Mouse (Mus musculus): ENCODE results near the gene Lypla2.
"Not testable (repeated sequence)": the region's sequence is repeated elsewhere in the genome, so short reads cannot be mapped to it uniquely, and the experiment has no call there.

The Lypla2 gene

DNA sequence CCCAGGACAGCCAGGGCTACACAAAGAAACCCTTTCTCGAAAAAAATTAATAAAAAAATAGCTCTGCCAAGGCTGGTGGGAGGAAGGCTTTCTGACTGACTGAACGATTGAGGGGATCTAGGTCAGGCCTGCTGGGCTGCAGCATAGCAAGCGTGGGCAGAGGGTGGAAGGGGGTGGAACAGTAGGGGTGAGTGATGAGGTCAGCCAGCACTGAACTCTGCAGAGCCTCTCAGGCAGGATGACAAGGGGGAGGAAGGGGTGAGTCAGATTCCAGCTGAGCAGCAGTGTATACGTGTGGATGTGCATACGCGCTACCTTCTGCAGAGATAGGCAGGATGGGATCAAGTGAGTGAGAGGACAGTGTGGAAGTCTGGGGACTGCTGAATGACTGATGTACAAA is 22.5 kb downstream of the Lypla2 start:
- DNase-seq (ENCODE audit: low read depth, low spot score): no peak

DNA sequence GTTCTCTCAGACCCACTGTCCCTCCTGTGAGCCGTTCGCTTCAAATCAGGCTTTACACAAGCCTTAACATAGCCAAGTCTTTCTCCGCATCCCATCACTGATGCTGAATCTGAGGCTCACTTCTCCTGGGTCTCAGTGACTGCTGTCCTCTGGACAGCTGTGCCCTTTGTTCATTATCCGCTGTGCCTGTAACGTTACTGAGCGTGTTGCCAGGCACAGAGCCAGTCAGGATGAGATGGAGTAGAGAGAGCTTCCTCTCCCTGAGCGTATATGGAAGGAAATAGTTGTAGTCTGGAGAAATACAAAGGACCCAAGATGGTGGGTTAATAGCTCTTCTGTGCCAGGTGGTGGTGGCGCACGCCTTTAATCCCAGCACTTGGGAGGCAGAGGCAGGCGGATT is 23.0 kb downstream of the Lypla2 start:
- DNase-seq (ENCODE audit: low read depth, low spot score): no peak

DNA sequence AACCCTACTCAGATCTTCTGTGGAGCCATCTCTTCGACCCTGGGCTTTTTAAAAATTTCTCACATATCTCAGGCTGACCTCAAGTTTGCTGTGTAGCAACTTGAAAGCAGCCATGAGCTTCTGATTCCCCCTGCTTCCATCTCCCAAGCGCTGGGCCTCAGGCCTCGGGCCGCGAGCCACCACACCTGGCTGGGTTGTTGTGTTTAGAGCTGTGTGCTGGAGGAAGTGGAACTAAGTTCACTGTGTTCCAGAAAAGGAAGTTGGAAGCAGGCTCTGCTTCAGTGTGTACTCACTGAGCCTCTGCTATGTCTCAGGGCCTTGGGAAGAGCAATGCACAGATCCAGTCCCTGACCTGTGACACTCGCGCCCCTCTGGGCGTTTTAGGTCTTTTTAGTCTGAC is 24.3 kb downstream of the Lypla2 start:
- no peak for DNase-seq (ENCODE audit: low read depth, low spot score)

DNA sequence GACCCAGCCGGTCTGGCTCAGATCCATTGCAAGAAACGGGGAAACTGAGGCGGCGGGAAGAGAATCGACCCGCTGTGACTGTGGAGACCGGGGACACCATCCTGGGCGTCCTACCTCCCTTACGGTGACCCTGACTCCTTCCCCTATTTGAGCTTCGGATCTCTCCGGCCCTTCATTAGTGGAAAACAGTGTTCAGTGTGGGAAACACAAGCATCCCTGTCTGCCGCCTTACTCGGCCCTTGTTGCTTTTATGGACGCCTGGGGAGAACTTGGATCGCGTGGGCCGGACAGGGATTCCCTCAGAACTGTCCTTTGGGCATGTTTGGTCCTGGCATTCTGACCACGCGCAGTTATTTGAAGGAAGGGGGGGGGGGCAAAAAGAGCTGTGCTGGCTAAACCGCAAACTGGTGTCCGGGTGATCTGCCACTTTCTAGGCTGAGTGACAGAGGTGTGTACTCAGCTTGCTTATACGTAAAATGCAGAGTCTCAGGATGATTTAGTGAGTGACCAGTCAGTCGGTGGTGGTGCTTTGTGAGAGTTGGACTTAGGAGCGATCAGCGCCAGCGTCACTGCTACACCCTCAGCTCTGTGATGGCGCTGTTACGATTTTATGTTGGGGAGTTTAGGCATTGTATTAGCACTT is 25.6 kb downstream of the Lypla2 start:
- DNase-seq (ENCODE audit: low read depth, low spot score): no peak

DNA sequence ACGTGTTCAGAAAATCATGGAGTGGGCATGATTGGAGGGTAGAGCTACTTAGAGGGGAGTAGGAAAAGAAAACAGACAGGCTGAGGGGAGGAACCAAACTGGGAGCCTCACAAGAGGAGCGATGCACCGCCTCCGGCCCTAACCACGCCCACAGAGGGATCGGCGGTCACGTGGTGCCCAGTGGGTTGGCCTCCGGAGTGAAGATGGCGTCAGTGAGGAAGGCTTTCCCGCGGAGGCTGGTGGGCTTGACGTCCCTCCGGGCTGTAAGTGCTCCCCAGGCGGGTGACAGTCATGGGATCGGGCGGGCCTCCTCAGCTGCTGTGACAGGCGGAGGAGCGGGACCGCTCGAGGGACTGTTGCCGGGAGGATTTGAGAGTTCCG is 26.2 kb downstream of the Lypla2 start, which contains the start of gene Hmgcl:
Gene Hmgcl, plus strand, starts transcription at position 171 of the 381 bp plus-strand sequence.
- DNase-seq (ENCODE audit: low read depth, low spot score): peak; percentile 87

DNA sequence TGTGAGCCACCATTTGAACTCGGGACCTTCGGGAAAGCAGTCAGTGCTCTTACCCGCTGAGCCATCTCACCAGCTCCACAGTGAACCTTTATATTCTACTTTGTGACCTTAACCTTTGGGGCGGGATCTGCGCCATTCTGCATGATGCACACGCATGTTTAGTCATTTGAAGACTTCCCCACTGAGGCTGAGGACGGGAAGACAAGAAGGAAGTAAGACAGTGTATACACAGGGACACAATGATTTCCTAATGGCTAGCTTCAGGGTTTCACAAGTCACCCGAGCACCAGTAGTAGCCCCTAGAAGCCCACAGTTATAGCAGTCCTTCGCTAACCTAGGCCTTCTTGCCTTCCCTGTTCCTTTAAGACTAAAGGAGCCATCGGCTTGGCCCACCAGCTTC is 26.7 kb downstream of the Lypla2 start:
- no peak for DNase-seq (ENCODE audit: low read depth, low spot score)

DNA sequence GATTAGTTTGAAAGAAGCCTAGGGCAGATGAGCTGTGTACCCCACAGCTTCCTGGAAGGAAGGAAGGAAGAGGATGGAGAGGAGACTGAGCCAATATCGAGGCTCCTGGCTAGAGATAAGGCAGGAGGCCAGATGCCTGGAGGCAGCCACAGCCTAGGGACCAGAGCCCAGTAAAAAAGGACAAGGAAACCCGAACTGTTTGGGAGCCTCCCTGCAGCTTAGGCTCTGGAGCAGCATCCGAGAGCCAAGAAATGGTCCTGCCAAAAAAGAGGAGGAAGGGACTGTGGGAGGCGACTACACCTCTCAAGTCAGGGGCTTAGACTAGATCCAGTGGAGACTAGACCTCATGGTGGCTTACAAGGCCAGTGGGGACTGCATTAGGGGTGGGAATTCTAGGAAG is 29.0 kb downstream of the Lypla2 start:
- peak; percentile 58 for DNase-seq (ENCODE audit: low read depth, low spot score)

DNA sequence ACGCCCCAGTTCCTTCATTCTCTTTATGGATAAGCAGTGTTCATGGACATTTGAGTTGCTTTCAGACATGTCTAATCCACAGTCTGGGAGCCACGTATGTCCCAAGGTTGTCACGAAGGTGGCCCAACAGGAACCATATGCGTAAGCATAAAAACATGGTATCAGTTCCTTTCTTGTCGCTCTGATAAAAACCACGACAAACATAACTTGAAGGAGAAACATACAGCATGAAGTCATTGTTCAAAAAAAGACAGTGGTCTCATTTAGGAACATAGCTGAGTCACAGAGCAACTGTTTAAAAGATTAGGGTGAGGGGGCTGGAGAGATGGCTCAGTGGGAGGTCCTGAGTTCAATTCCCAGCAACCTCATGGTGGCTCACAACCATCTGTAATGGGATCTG is 30.2 kb downstream of the Lypla2 start:
- no peak for DNase-seq (ENCODE audit: low read depth, low spot score)

DNA sequence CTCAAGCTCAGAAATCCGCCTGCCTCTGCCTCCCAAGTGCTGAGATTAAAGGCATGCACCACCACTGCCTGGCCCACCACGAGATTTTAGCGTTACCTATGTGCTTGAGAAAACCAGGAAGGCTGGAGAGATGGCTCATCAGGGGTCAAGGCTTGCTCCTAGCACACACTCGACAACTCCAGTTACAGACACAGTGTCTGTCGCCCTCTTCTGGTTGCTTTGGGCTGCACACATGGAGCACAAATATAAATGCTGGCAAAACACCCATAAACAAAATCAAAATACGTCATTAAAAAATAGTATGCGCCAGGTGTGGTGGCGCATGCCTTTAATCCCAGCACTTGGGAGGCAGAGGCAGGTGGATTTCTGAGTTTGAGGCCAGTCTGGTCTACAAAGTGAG is 31.4 kb downstream of the Lypla2 start:
- not testable (repeated sequence) for DNase-seq (ENCODE audit: low read depth, low spot score)

DNA sequence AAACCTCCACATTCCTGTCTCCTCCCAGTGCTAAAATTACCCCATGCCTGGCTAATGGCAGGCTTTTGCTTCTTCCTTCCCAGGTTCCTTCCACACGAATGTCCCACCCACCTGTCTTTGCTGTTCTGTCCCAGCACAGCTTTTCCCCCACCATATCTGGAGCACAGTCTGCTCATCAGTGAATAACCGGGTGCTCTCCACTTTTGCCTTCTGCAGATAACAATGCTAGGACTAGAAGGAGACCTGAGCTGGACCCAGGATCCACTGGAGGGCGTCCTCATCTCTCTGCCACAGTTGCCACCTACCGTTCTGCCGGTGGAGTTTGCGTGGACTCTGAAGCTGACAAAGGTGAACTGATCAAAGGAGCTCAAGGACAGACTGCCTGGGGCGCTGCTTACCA is 33.6 kb downstream of the Lypla2 start:
- DNase-seq (ENCODE audit: low read depth, low spot score): no peak

DNA sequence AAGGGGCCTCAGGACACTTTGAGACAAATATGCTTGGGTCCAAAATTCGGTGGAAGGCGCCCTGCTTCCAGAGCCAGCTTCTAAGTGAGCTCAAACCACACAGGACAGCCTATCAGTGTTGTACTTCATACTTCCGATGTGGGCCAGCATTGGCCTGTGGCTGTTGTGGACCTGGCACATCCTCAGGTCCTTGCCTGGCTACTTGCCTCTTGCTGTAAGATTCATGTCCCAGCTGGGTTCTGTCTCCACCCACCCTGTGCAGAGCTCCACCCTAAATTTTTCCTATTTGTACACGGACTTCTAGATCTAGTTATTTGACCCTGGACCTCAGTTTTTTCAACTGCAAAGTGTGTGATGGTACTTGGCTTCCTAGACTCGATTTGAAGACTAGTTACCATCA is 36.9 kb downstream of the Lypla2 start:
- DNase-seq (ENCODE audit: low read depth, low spot score): peak; percentile 53

DNA sequence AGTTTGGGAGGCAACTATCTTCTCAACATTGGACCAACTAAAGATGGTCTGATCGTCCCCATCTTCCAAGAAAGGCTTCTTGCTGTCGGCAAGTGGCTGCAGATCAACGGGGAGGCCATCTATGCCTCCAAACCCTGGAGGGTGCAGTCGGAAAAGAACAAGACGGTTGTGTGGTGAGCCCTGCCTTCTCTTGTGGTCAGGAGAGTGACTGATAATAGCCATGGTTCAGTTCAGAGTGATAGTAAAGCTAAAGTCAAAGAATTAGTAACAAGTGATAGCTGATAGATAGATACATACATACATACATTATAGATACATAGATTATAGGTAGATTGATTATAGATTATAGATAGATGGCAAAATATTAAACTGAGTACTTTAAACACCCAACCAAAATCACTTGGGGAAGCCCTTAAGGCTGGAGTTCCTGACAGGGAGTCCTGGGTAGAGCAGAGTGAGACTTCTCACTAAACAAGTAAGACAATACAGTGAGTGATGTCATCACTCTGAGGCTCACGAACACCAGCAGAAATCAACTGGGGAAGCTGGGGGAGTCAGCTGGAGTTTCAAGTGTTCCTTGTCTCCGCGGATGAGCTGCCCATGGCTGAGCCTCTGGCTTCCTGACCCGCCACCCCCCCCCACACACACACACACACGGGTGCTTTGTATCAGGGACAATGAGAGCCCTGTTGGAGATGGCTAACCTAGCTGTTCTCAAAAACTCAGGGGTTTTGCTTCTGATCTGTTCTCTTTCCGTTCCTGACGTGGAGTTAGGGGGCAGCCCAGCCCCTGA is 37.5 kb downstream of the Lypla2 start:
- DNase-seq (ENCODE audit: low read depth, low spot score): no peak

DNA sequence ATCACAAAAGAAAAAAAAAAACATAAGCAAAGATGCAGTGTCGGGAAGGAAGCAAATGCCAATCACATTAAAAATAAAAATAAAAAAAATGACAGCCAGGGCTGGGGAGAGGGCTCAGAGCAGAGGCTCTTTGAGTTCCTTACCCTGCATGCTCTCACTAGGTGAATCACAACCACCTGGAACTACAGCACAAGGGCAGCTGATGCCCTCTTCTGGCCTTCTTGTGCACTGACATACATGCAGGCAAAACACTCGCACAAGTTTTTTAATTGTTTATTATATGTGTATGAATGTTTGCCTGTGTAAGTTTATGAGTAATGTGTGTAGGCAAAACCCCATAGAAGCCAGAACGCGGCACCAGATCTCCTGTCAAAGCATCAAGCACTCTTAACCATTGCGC is 40.6 kb downstream of the Lypla2 start:
- no peak for DNase-seq (ENCODE audit: low read depth, low spot score)

DNA sequence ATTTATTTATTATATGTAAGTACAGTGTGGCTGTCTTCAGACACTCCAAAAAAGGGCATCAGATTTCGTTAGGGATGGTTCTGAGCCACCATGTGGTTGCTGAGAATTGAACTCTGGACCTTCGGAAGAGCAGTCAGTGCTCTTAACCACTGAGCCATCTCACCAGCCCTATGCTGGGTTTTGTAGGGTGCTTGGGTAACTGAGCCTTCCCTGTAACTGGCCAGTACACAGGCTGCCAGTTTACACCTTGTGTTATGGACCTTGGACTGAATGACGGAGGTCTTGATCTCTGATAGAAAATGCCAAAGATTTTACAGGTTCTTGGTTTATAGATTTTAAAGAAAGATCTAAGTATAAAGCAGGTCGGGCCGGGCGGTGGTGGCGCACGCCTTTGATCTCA is 42.2 kb downstream of the Lypla2 start:
- DNase-seq (ENCODE audit: low read depth, low spot score): no peak

DNA sequence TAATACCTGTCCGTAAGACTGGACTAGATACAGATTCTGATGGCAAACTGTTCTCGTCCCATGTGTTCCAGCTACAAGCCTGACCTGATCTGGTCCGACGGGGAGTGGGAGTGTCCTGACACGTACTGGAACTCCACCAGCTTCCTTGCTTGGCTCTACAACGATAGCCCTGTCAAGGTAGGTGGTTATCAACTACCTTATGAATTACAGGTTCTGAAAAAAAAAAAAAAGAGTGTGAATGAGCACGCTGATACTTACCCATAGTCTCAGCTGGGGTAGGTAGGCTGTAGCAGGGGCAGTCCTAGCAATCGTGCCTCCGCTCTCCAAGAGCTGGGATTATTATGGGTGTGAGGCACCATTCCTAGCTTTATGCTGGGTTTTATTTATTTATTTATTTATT is 42.6 kb downstream of the Lypla2 start:
- no peak for DNase-seq (ENCODE audit: low read depth, low spot score)

DNA sequence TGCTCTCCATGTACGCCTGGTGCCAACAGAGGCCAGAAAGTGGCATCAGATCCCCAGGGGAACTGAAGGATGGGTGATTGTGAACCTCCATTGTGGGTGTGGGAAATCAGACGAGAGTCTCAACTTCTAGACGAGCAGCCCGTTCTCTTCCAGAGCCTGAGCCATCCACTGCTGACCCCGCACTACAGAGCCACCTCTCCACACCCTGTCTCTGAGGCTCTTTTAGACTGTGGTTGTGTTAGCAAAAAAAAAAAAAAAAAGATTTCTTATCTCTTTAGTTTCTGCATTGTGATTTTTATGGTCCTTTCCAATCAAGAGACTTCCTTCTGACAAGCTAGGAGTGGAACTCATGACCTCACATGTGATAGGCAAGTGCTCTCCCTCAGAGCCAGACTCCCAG is 43.0 kb downstream of the Lypla2 start:
- DNase-seq (ENCODE audit: low read depth, low spot score): no peak

DNA sequence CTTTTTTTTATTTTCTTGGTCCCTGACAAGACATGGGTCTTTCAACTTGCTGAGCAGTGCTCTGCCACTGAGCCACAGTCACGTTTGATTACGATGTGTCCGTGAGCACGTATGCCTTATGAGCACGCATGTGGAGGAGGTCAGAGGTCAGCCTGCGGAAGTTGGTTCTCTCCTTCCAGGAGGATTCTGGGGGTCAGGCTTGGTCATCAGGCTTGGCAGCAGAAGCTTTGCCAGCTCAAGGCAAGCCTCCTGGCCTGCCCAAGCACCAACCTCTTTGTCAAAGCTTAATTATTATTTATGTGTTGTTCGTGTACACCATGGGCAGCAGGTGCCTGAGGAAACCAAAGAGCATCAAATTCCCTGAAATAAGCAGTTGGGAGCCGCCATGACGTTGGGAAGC is 44.0 kb downstream of the Lypla2 start:
- DNase-seq (ENCODE audit: low read depth, low spot score): no peak

DNA sequence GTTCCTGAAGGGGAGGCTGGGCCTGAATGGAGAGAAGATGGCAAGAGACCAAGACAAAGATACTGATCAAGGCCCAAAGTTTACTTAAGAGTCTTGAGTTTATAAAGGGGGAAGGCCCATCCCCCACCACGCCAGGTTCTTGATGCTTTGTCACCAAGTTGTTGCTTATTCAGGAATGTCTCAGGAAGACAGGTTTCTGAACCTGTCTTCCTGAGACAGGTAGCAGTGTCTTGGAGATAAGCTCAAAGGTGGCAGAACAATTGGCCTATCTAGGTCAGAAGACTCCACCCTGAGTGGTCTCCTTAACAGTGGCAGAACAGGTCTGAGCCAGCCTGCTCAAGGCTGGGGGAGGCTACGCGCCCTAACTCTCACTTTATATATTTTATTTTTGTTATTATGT is 45.6 kb downstream of the Lypla2 start:
- no peak for DNase-seq (ENCODE audit: low read depth, low spot score)

DNA sequence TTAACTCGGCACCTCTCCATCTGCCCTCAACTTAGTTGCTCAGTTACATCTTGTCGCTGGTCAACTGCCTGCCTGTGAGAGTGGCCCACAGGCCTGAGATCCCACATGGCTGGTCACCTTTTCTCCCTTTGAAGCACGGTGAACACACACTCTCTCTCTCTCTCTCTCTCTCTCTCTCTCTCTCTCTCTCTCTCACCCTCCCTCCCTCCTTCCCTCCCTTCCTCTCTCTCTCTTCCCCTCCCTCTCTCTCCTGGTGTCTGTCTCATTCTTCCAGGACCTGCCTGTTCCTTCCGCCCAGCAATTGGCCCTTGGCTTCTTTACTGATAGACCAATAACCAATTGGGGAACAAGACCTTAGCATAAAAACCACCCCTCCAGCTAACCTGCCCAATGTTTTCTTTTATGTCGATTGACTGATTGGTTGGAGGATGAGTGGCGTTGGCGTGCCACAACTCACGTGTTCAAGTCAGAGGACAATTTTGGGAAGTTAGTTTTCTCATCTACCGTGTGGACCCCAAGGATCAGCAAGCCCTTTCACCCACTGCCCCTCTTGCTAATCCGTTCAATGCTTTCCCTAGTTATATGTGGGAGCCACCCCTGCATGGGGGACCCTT is 46.1 kb downstream of the Lypla2 start:
- DNase-seq (ENCODE audit: low read depth, low spot score): no peak

DNA sequence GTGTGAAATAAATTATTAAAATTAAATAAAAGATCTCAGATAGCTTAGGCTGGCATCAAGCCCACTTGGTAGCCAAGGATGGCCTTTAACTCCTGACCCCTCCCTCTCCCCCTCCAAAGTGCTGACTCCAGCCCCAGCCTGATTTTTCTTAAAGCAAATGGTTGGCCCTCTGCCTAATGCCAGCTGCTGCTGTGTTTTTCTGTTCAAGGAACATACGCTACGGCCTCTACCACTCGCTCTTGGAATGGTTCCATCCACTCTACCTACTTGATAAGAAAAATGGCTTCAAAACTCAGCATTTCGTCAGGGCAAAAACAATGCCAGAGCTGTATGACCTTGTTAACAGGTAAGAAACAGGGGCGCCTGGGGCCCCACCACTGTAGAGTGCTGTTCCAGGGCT is 47.1 kb downstream of the Lypla2 start:
- DNase-seq (ENCODE audit: low read depth, low spot score): no peak

DNA sequence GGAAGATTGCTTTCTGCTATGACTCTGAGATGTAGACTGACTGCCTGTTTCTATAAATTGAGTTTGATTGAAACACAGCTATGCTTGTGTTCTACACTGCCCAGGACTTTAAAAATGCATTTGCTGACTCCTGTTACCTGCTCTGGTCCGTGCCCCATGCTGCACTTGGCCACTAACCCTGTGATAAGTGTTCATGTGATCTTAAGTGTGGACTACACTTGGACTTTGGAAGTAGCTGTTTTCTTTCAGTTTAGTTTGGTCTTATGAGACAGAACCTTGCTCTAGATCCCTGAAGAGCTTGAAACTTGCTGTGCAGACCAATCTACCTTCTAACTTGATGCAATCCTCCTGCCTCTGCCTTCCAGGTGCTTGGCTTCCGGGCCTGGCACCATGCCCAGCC is 48.0 kb downstream of the Lypla2 start:
- no peak for DNase-seq (ENCODE audit: low read depth, low spot score)

DNA sequence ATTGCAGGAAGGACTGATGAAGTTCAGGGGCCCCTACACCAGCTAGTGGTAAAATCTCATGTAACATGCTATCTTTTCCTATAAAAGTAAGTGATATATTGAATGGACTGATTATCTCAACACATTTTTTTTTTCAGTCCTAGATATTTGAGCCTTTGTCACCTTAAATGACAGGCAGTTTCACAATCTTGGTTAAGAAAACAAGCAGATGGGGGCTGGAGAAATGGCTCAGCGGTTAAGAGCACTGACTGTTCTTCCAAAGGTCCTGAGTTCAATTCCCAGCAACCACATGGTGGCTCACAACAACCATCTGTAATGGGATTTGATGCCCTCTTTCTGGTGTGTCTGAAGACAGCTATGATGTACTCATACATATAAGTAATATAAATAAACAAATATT is 50.2 kb downstream of the Lypla2 start:
- DNase-seq (ENCODE audit: low read depth, low spot score): no peak

All from skeletal muscle tissue, adult 2 months (tissue).